Mouse (Mus musculus): ENCODE measurements at regions not wholly inside any gene's neighbourhood (a gene's known extent, or its start where the extent isn't known, plus 50 kb on each side); places are given as distances from the start of the nearest gene placed in this dataset.

DNA sequence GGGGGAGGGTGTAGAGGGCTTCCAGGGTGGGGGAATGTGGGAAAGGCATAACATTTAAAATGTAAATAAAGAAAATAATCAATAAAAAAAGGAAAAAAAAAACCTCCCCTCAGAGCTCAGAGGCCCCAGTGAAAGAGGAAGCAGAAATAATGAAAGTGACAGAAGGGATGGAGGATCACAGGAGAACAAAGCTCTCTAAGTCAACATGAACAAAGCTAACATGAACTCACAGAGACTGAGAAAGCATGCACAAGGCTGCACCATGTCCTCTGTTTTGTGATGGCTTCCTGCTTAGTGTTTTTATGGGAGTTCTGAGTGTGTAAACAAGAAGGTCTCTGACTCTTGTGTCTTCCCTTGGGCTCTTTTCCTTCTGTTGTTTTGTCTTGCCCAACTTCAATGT lies 136.6 kb upstream of the Veph1 start:
- no peak for TF ChIP-seq CTCF (IDR thresholded peaks at IDR 0.05; ENCODE audit: insufficient read depth, low read length)
- no peak for TF ChIP-seq POLR2A (IDR thresholded peaks at IDR 0.05; ENCODE audit: borderline replicate concordance, extremely low read depth, low read depth, low read length)
